Mouse (Mus musculus): ENCODE measurements around the gene Eln. TPM values are rescaled to one million over a fixed set of nuclear protein-coding genes. Genes with fewer than 3 reads are reported as not detected.

Gene Eln
- total and polyA plus RNA-seq, 3 experiments = not detected

DNA sequence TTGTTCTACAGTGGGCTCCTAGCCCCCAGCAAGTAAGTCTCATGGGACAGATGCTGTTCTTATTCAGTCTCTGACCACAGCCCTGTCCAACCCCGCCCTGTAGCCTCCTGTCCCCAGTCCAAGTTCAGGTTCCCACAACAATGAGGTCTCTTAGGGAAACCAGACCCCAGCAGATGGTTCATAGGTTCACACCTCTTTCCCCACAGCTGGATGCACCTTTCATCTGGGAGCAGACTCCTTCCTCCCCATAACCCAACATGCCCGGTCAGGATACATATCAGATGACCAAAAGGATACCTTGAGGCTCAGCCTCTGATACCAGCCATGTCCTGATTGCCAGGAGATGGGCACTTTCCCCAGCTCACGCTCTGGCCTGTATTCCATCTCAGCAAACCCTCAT lies 1.3 kb downstream of the Eln start:
- no peaks in the 10 kb centered on the region for H3K4me1 ChIP-seq (ENCODE audit: control insufficient read depth in 1 of 2, insufficient read depth in 2 of 2)
- H3K4me2 ChIP-seq (ENCODE audit: insufficient read depth, low read depth, poor library complexity, severe bottlenecking) = no peak overlapping the region
- no peak overlapping the region for H3K9ac ChIP-seq (ENCODE audit: insufficient read depth, low read depth)
- H3K36me3 ChIP-seq (replicated peaks in 1 of 2; ENCODE audit: control insufficient read depth in 1 of 2, insufficient read depth in 1 of 2, low read length in 1 of 2) = no peaks in the 10 kb centered on the region
- no peak overlapping the region for H3K27ac ChIP-seq (ENCODE audit: insufficient read depth, low read depth)
- no peaks in the 10 kb centered on the region for H3K79me2 ChIP-seq (replicated peaks; ENCODE audit: control insufficient read depth, extremely low read depth, insufficient read depth, poor library complexity, severe bottlenecking)
- in situ Hi-C loops (cut with MboI; ENCODE audit: low pct_ligation_motif_present, low pct_unique_long_range_greater_than_20kb, low sequenced_read_pairs) = loop anchor here (25.0 kb wide), 1 partner anchor 166 kb away; the partner anchor contains the start of genes Cldn13 and Tmem270
- dilution Hi-C loops (cut with MboI; ENCODE audit: extremely low pct_ligation_motif_present, extremely low pct_unique_long_range_greater_than_20kb, low sequenced_read_pairs) = no loop called here
- no peaks in the 10 kb centered on the region for H3K9me3 ChIP-seq (replicated peaks; ENCODE audit: low read length)
- TF ChIP-seq USF1 (IDR thresholded peaks at IDR 0.05; ENCODE audit: low read depth, low read length) (no peak), POLR2A (IDR thresholded peaks at IDR 0.05; ENCODE audit: low read depth, low read length) (no peak), RCOR1 (conservative IDR thresholded peaks at IDR 0.05; ENCODE audit: low read depth, low read length) (no peak), NELFE (IDR thresholded peaks at IDR 0.05; ENCODE audit: low read depth, low read length) (no peak), SMC3 (IDR thresholded peaks at IDR 0.05; ENCODE audit: low read depth, low read length) (no peak), MYC (IDR thresholded peaks at IDR 0.05; ENCODE audit: low read depth, low read length) (no peak), MAX (IDR thresholded peaks at IDR 0.05; ENCODE audit: low read length) (no peak), MAFK (IDR thresholded peaks at IDR 0.05; ENCODE audit: insufficient replicate concordance, low read length) (no peak), UBTF (IDR thresholded peaks at IDR 0.05; ENCODE audit: low read depth, low read length) (no peak), MAZ (IDR thresholded peaks at IDR 0.05; ENCODE audit: low read depth, low read length) (no peak), CHD1 (IDR thresholded peaks at IDR 0.05; ENCODE audit: low read depth, low read length) (no peak), IRF4 (IDR thresholded peaks at IDR 0.05; ENCODE audit: low read depth, low read length) (no peak), CHD2 (IDR thresholded peaks at IDR 0.05; ENCODE audit: low read length) (no peak)
- H3K4me3 ChIP-seq (replicated peaks in 1 of 3; ENCODE audit: low read depth in 2 of 3, low read length in 2 of 3, poor library complexity in 1 of 3) = no peak overlapping the region
- peaks cover 91% of the 10 kb centered on the region for H3K27me3 ChIP-seq (replicated peaks)
- DNase-seq (ENCODE audit: extremely low read depth) = no peak

DNA sequence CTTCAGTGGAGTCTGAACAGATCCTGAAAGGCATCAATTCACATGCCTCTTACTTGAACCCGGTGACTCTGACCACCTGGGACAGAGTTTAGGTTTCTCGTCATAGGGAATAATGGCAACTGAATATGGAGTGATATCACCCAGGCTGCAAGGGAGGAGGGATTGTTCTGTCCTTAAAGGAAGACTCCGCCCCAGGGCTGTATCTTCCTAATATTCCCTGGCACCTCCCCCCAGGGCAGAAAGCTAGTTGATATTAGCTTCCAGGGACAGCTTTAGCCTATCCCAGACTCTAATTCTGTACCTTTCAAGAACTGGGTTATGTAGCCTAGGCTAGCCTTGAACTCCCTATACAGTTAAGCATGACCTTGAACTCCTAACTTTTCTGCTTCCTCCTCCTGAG lies 2.1 kb downstream of the Eln start:
- Histone ChIP-seq H3K9ac (ENCODE audit: insufficient read depth, low read depth) (no peak overlapping the region), H3K79me2 (replicated peaks; ENCODE audit: control insufficient read depth, extremely low read depth, insufficient read depth, poor library complexity, severe bottlenecking) (no peaks in the 10 kb centered on the region), H3K27ac (ENCODE audit: insufficient read depth, low read depth) (no peak overlapping the region), H3K4me1 (ENCODE audit: control insufficient read depth in 1 of 2, insufficient read depth in 2 of 2) (no peaks in the 10 kb centered on the region), H3K9me3 (replicated peaks; ENCODE audit: low read length) (no peaks in the 10 kb centered on the region), H3K4me3 (replicated peaks in 1 of 3; ENCODE audit: low read depth in 2 of 3, low read length in 2 of 3, poor library complexity in 1 of 3) (no peak overlapping the region), H3K27me3 (replicated peaks) (peaks cover 92% of the 10 kb centered on the region), H3K4me2 (ENCODE audit: insufficient read depth, low read depth, poor library complexity, severe bottlenecking) (no peak overlapping the region), H3K36me3 (replicated peaks in 1 of 2; ENCODE audit: control insufficient read depth in 1 of 2, insufficient read depth in 1 of 2, low read length in 1 of 2) (no peaks in the 10 kb centered on the region)
- in situ Hi-C loops (cut with MboI; ENCODE audit: low pct_ligation_motif_present, low pct_unique_long_range_greater_than_20kb, low sequenced_read_pairs) = loop anchor here (25.0 kb wide), 1 partner anchor 167 kb away; the partner anchor contains the start of genes Cldn13 and Tmem270
- TF ChIP-seq IRF4 (IDR thresholded peaks at IDR 0.05; ENCODE audit: low read depth, low read length) (no peak), UBTF (IDR thresholded peaks at IDR 0.05; ENCODE audit: low read depth, low read length) (no peak)
- dilution Hi-C loops (cut with MboI; ENCODE audit: extremely low pct_ligation_motif_present, extremely low pct_unique_long_range_greater_than_20kb, low sequenced_read_pairs) = no loop called here
- DNase-seq (ENCODE audit: extremely low read depth) = no peak

DNA sequence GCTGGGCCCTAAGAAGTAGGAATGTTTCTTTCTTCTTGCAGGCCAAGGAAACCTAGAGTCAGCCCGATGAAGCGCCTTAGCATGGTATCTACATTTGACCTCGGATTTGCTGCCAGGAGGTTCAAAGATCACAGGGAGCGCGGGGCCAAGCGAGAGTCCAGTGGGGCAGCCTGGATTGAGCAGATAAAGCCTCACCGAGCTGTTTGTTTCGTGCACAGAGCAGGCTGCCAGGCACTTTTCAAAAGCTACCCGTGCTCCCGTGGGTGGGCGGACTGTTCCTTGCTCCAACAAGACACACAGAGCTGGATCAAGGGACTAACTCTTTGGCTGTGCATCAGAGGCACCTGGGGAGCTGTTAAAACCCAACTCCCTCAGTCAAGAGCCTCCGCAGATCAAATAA lies 3.1 kb downstream of the Eln start:
- Histone ChIP-seq H3K4me3 (replicated peaks in 1 of 3; ENCODE audit: low read depth in 2 of 3, low read length in 2 of 3, poor library complexity in 1 of 3) (no peak overlapping the region), H3K4me1 (ENCODE audit: control insufficient read depth in 1 of 2, insufficient read depth in 2 of 2) (no peaks in the 10 kb centered on the region), H3K9ac (ENCODE audit: insufficient read depth, low read depth) (no peak overlapping the region), H3K9me3 (replicated peaks; ENCODE audit: low read length) (no peaks in the 10 kb centered on the region), H3K36me3 (replicated peaks in 1 of 2; ENCODE audit: control insufficient read depth in 1 of 2, insufficient read depth in 1 of 2, low read length in 1 of 2) (no peaks in the 10 kb centered on the region), H3K27ac (ENCODE audit: insufficient read depth, low read depth) (no peak overlapping the region), H3K4me2 (ENCODE audit: insufficient read depth, low read depth, poor library complexity, severe bottlenecking) (no peak overlapping the region), H3K79me2 (replicated peaks; ENCODE audit: control insufficient read depth, extremely low read depth, insufficient read depth, poor library complexity, severe bottlenecking) (no peaks in the 10 kb centered on the region), H3K27me3 (replicated peaks) (peaks cover 90% of the 10 kb centered on the region)
- no peak for TF ChIP-seq ZMIZ1 (IDR thresholded peaks at IDR 0.05; ENCODE audit: low read depth, low read length)
- in situ Hi-C loops (cut with MboI; ENCODE audit: low pct_ligation_motif_present, low pct_unique_long_range_greater_than_20kb, low sequenced_read_pairs) (loop anchor here (25.0 kb wide), 1 partner anchor 168 kb away; the partner anchor contains the start of genes Cldn13 and Tmem270), dilution Hi-C loops (cut with MboI; ENCODE audit: extremely low pct_ligation_motif_present, extremely low pct_unique_long_range_greater_than_20kb, low sequenced_read_pairs) (no loop called here)
- DNase-seq (ENCODE audit: extremely low read depth) = no peak

All from CH12.LX (cell line).